Mouse (Mus musculus) layer of hippocampus, adult 18-20 months (tissue): ENCODE results near the gene Maff. TPM values are rescaled to one million over a fixed set of nuclear protein-coding genes. Genes with fewer than 3 reads are reported as not detected.

ENCODE experiments used
- DNase-seq, 2 experiments: peaks; one replicate each; pipeline ENCODE4 v3.0.0; 2022; ENCODE audit warnings: low spot score in 2 of 2
- long read RNA-seq: library from polyadenylated mRNA; stranded (forward); transcript quantifications from one replicate; pipeline ENCODE4 v2.0.0, GENCODE M21; 2021
- total RNA-seq, 2 experiments: library from RNA; stranded (reverse); gene quantifications; 2 replicates each; pipeline ENCODE4 v1.2.3; 2021

The Maff gene
- total RNA-seq, result 1 to 10 TPM; 2.1 TPM
- long read RNA-seq, partial matches to known transcripts, result 0 of 1 reads
- long read RNA-seq, other reads (novel, unspliced or antisense), result 0 of 1 reads

GRCm38 (mm10) chr15:79346051-79346793, at the start of gene Maff:
Maff (plus strand) TSS chr15:79346621.
- DNase-seq, result no peak

GRCm38 (mm10) chr15:79298553-79298952, 47.9 kb upstream of the Maff start:
- DNase-seq, result no peak

- no peak for DNase-seq
Observed at GRCm38 (mm10) chr15:79299563-79300155, 46.8 kb upstream of the Maff start.

- no peak for DNase-seq
Observed at GRCm38 (mm10) chr15:79303725-79304124, 42.7 kb upstream of the Maff start.

GRCm38 (mm10) chr15:79304832-79305231, 41.6 kb upstream of the Maff start:
- no peak for DNase-seq

- no peak for DNase-seq
Observed at GRCm38 (mm10) chr15:79306043-79306637, 40.3 kb upstream of the Maff start.

GRCm38 (mm10) chr15:79307861-79308260, 38.6 kb upstream of the Maff start:
- no peak for DNase-seq

GRCm38 (mm10) chr15:79313848-79314369, 32.5 kb upstream of the Maff start:
- DNase-seq, result no peak

- DNase-seq, result no peak
Observed at GRCm38 (mm10) chr15:79321733-79322190, 24.7 kb upstream of the Maff start.

GRCm38 (mm10) chr15:79322281-79322990, 24.0 kb upstream of the Maff start:
- no peak for DNase-seq

- no peak for DNase-seq
Observed at GRCm38 (mm10) chr15:79322991-79323790, 23.2 kb upstream of the Maff start.

GRCm38 (mm10) chr15:79323791-79324155, 22.6 kb upstream of the Maff start:
- DNase-seq, result no peak

GRCm38 (mm10) chr15:79324373-79324772, 22.0 kb upstream of the Maff start:
- DNase-seq, result no peak

- no peak for DNase-seq
Observed at GRCm38 (mm10) chr15:79325742-79326141, 20.7 kb upstream of the Maff start.

GRCm38 (mm10) chr15:79326264-79326663, 20.2 kb upstream of the Maff start:
- no peak for DNase-seq

GRCm38 (mm10) chr15:79326971-79327961, 19.2 kb upstream of the Maff start:
- DNase-seq, result peak in 1 of 2 experiments; percentile 37

- DNase-seq, result peak; percentile 98
Observed at GRCm38 (mm10) chr15:79328058-79328938, 18.1 kb upstream of the Maff start, which contains the start of gene Pla2g6. Pla2g6 (minus strand) TSS chr15:79328390.

- DNase-seq, result no peak
Observed at GRCm38 (mm10) chr15:79328939-79329275, 17.5 kb upstream of the Maff start.
